Mouse (Mus musculus) limb, embryonic 11.5 days (tissue): ENCODE measurements around the gene Ube2f. TPM values are rescaled to one million over a fixed set of nuclear protein-coding genes. Genes with fewer than 3 reads are reported as not detected.

ENCODE experiments used
- ATAC-seq: fragments of 200-750 bp; cut with Nextera tagmentation; 2 replicates; pipeline ENCODE4 v1.8.0; 2017; ENCODE audit warnings: low read depth; ENCODE audit not compliant: insufficient number of reproducible peaks, low FRiP score, low TSS enrichment
- DNase-seq: peaks from one replicate; pipeline ENCODE4 v3.0.0-alpha.2; 2015; ENCODE audit warnings: low spot score
- H3K27ac ChIP-seq: fragments of 300-500 bp; sonication (generic); replicated peaks from 2 replicates; pipeline ENCODE4 v1.5.1; 2014; ENCODE audit warnings: low read depth, mild to moderate bottlenecking, low read length
- H3K27me3 ChIP-seq: fragments of 300-500 bp; sonication (generic); 2 replicates; pipeline ENCODE4 v1.6.1; 2014; ENCODE audit warnings: mild to moderate bottlenecking, low read length, mixed read lengths; ENCODE audit not compliant: control insufficient read depth, insufficient read depth
- H3K36me3 ChIP-seq: fragments of 300-500 bp; sonication (generic); 2 replicates; pipeline ENCODE4 v1.6.1; 2014; ENCODE audit warnings: mild to moderate bottlenecking, low read length, moderate library complexity, mixed read lengths; ENCODE audit not compliant: control insufficient read depth, insufficient read depth
- H3K4me1 ChIP-seq: fragments of 300-500 bp; sonication (generic); 2 replicates; pipeline ENCODE4 v1.6.1; 2014; ENCODE audit warnings: low read length, mixed read lengths; ENCODE audit not compliant: control insufficient read depth, insufficient read depth
- H3K4me2 ChIP-seq: fragments of 300-500 bp; sonication (generic); 2 replicates; pipeline ENCODE4 v1.6.1; 2014; ENCODE audit warnings: low read depth, mild to moderate bottlenecking, moderate library complexity; ENCODE audit not compliant: severe bottlenecking
- H3K4me3 ChIP-seq: fragments of 300-500 bp; sonication (generic); 2 replicates; pipeline ENCODE4 v1.5.1; 2014; ENCODE audit warnings: low read depth, low read length
- H3K9ac ChIP-seq: fragments of 300-500 bp; sonication (generic); 2 replicates; pipeline ENCODE4 v1.6.1; 2014; ENCODE audit warnings: mild to moderate bottlenecking, low read length
- H3K9me3 ChIP-seq: fragments of 300-500 bp; sonication (generic); 2 replicates; pipeline ENCODE4 v1.6.1; 2016; ENCODE audit warnings: low read length; ENCODE audit not compliant: control insufficient read depth
- WGBS: fragments of 180-500 bp; shearing (Covaris S2); extraction: QIAGEN DNeasy Blood & Tissue Kit; methylation state at CpG from one replicate; pipeline ENCODE4 v1.1.7; 2014; 5-methylcytosine and 5-hydroxymethylcytosine counted together
- polyA plus RNA-seq: library from polyadenylated mRNA; unstranded; fragments of >200 nt; fragmentation: Nextera tagmentation; extraction: Ambion mirVana; gene quantifications from 2 replicates; pipeline ENCODE4 v1.2.1, GENCODE M21; 2014

The Ube2f gene
- 80.3 and 84.7 TPM in 2 replicates for polyA plus RNA-seq

DNA sequence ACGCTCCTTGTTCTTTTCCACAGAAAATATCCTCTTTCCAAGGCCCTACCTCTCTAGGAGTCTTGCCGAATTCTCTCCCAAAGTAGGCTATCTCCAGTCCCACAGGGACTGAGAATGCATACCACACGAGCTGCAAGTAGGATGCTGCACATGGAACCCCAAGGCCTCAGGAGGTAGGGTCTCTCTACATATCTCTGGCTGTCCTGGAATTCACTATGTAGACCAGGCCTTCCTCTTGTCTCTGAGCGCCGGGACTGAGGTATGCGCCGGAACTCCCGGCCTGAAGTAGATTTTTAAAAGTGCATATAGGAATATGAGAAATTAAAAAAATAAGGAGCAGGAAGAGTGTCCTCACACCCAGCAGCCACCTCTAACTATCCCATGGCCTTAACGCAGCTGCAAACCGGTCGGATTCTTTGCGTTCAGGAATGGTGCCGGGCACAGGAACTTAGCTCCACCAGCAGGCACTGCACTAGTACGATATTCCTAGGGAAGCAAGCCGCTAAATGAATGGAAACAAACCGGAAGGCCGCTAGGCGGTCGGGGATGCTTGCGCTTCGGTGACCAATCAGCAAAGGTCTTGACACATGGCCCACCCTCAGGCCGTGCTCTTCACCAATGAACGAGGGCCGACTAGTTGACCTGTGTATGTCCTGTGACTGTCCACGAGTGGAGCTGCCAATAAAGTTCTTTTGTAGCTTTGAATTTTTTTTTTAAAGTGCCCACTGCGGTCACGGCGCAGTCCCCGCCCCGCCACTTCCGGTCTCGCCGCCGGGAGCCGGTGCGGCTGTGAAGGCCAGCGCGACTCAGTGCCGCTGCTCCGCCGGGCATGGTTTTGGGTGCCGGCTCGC, at the start of gene Ube2f:
Gene Ube2f, plus strand, starts transcription at position 741 of the 851 bp plus-strand sequence.
- H3K4me3 ChIP-seq: peak within 1 kb of the TSS; percentile 93
- H3K9ac ChIP-seq: peak within 1 kb of the TSS; percentile 96
- no peaks in the 10 kb centered on the region for H3K27me3 ChIP-seq
- H3K4me1 ChIP-seq: peaks cover 13% of the 10 kb centered on the region
- H3K27ac ChIP-seq: peak within 1 kb of the TSS; percentile 53; the same call in 1 of the 2 replicates
- H3K9me3 ChIP-seq: no peaks in the 10 kb centered on the region
- WGBS: 1% methylated on average over 43 of the region's 43 CpGs
- DNase-seq (peak; percentile 93), ATAC-seq (peak; percentile 99)
- H3K36me3 ChIP-seq: no peaks in the 10 kb centered on the region
- peak within 1 kb of the TSS; percentile 79 for H3K4me2 ChIP-seq

- no peaks in the 10 kb centered on the region for H3K9me3 ChIP-seq
- ATAC-seq (no peak), DNase-seq (no peak)
- no peak overlapping the region for H3K4me3 ChIP-seq
- H3K27ac ChIP-seq: no peak overlapping the region; the same call in 1 of the 2 replicates
- no peaks in the 10 kb centered on the region for H3K4me1 ChIP-seq
- H3K9ac ChIP-seq: no peak overlapping the region
- H3K27me3 ChIP-seq: no peaks in the 10 kb centered on the region
- WGBS: 56% methylated on average over 3 of the region's 3 CpGs
- H3K36me3 ChIP-seq: no peaks in the 10 kb centered on the region
- no peak overlapping the region for H3K4me2 ChIP-seq
Observed at GRCm38 (mm10) chr1:91201122-91201521, 49.0 kb upstream of the Ube2f start.

GRCm38 (mm10) chr1:91204221-91204765, 45.8 kb upstream of the Ube2f start:
- DNase-seq: no peak
- no peak for ATAC-seq
- no peaks in the 10 kb centered on the region for H3K9me3 ChIP-seq
- H3K27ac ChIP-seq: no peak overlapping the region
- H3K27me3 ChIP-seq: no peaks in the 10 kb centered on the region
- H3K4me2 ChIP-seq: no peak overlapping the region
- no peaks in the 10 kb centered on the region for H3K36me3 ChIP-seq
- no peak overlapping the region for H3K9ac ChIP-seq
- no peak overlapping the region for H3K4me3 ChIP-seq
- H3K4me1 ChIP-seq: no peaks in the 10 kb centered on the region
- WGBS: 87% methylated on average over 5 of the region's 5 CpGs

- H3K27ac ChIP-seq: no peak overlapping the region
- H3K36me3 ChIP-seq: no peaks in the 10 kb centered on the region
- no peaks in the 10 kb centered on the region for H3K27me3 ChIP-seq
- H3K4me2 ChIP-seq: no peak overlapping the region
- H3K9me3 ChIP-seq: no peaks in the 10 kb centered on the region
- no peaks in the 10 kb centered on the region for H3K4me1 ChIP-seq
- DNase-seq: no peak
- WGBS: 80% methylated on average over 6 of the region's 6 CpGs
- no peak overlapping the region for H3K4me3 ChIP-seq
- ATAC-seq: no peak
- no peak overlapping the region for H3K9ac ChIP-seq
Observed at GRCm38 (mm10) chr1:91205651-91206050, 44.5 kb upstream of the Ube2f start.

- Histone ChIP-seq H3K36me3 (no peaks in the 10 kb centered on the region), H3K9ac (no peak overlapping the region), H3K4me1 (no peaks in the 10 kb centered on the region), H3K27ac (no peak overlapping the region), H3K9me3 (no peaks in the 10 kb centered on the region), H3K4me3 (no peak overlapping the region), H3K27me3 (no peaks in the 10 kb centered on the region), H3K4me2 (no peak overlapping the region)
- ATAC-seq: no peak
- no peak for DNase-seq
- WGBS: 78% methylated on average over 8 of the region's 8 CpGs
Observed at GRCm38 (mm10) chr1:91206336-91206735, 43.8 kb upstream of the Ube2f start.

GRCm38 (mm10) chr1:91206873-91207272, 43.2 kb upstream of the Ube2f start:
- ATAC-seq (no peak), DNase-seq (no peak)
- Histone ChIP-seq H3K4me3 (no peak overlapping the region), H3K27ac (no peak overlapping the region), H3K4me2 (no peak overlapping the region), H3K9me3 (no peaks in the 10 kb centered on the region), H3K9ac (no peak overlapping the region), H3K4me1 (no peaks in the 10 kb centered on the region), H3K27me3 (no peaks in the 10 kb centered on the region), H3K36me3 (no peaks in the 10 kb centered on the region)
- WGBS: 72% methylated on average over 5 of the region's 5 CpGs

DNA sequence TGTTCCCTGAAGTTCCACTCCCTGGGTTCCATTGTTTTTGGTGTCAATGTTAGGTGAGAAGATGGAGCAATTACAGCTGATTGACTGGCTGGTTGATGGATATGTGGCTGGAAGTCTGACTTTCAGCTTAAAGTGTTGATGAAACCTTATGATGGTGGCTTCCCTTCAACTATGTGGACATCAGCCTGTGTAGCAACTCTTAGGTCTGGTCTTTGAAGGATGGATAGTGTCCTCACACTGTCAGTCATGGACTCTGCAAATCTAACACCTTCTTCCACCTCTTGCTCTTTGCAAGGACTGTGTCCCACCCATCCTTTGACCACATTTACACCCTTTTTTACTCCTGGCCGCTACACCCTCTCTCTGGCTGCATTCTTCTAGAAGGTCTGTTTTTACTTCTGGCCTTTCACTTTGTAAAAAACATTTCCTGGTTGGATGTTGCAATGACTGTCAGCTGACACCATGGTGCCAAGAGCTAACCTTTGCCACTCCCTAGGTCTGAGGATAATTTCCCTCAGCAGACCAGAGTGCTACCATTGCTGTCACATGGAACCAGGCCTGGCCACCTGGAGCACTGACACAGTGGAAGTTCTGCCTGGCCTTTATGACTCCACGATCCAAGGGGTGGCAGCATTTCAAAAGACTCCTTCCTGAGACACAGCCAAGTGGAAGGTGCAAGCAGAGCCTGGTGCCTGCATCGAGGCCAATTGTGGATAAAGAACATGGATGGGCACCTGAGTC, 42.6 kb upstream of the Ube2f start:
- Histone ChIP-seq H3K4me3 (no peak overlapping the region), H3K9me3 (no peaks in the 10 kb centered on the region), H3K36me3 (no peaks in the 10 kb centered on the region), H3K4me1 (no peaks in the 10 kb centered on the region), H3K9ac (no peak overlapping the region), H3K27ac (no peak overlapping the region), H3K4me2 (no peak overlapping the region), H3K27me3 (no peaks in the 10 kb centered on the region)
- no peak for DNase-seq
- 58% methylated on average over 3 of the region's 3 CpGs for WGBS
- no peak for ATAC-seq

- no peak for DNase-seq
- WGBS: 92% methylated on average over 6 of the region's 6 CpGs
Observed at GRCm38 (mm10) chr1:91209343-91209742, 40.8 kb upstream of the Ube2f start.

More at GRCm38 (mm10) chr1:91209343-91209742, 40.8 kb upstream of the Ube2f start:
- Histone ChIP-seq H3K27ac (no peak overlapping the region), H3K9ac (no peak overlapping the region), H3K36me3 (no peaks in the 10 kb centered on the region), H3K4me1 (0 out of 2 replicates have a peak, but pooled peaks cover 2% of the 10 kb centered on the region), H3K9me3 (no peaks in the 10 kb centered on the region), H3K4me2 (no peak overlapping the region), H3K4me3 (no peak overlapping the region), H3K27me3 (no peaks in the 10 kb centered on the region)
- no peak for ATAC-seq
